Mouse (Mus musculus): Measurements from ENCODE around the gene Pex14. TPM values are rescaled to one million over a fixed set of nuclear protein-coding genes. Genes with fewer than 3 reads are reported as not detected.

Gene Pex14
- polyA plus RNA-seq, 1 experiment = 12.4 TPM

DNA sequence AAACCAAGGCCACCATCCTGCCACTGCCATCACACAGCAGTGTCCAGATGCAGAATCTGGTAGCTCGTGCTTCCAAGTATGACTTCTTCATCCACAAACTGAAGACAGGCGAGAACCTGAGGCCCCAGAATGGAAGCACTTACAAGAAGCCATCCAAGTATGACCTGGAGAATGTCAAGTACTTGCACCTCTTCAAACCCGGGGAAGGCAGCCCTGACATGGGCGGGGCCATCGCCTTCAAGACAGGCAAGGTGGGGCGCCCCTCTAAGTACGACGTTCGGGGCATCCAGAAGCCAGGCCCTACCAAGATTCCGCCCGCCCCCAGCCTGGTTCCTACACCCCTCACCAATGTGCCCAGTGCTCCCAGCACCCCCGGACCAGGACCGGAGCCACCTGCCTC is 166.6 kb downstream of the Pex14 start:
- 84% methylated on average over 13 of the region's 13 CpGs for WGBS
- Histone ChIP-seq H3K4me1 (ENCODE audit: control insufficient read depth, insufficient read depth, low read length) (peaks cover 2% of the 10 kb centered on the region; the same call in 1 of the 2 replicates), H3K4me3 (replicated peaks; ENCODE audit: control insufficient read depth, low read depth, low read length) (no peak overlapping the region), H3K27ac (ENCODE audit: control insufficient read depth, insufficient read depth, low read depth, low read length, poor library complexity) (no peak overlapping the region)
- no peak for TF ChIP-seq POLR2A (IDR thresholded peaks at IDR 0.05; ENCODE audit: borderline replicate concordance, control insufficient read depth, low read depth, low read length)
- no peak for TF ChIP-seq CTCF (IDR thresholded peaks at IDR 0.05; ENCODE audit: control insufficient read depth, insufficient read depth, low read length)

GRCm38 (mm10) chr4:148930721-148931229 is 168.9 kb downstream of the Pex14 start:
- no peak overlapping the region for H3K4me3 ChIP-seq (replicated peaks; ENCODE audit: control insufficient read depth, low read depth, low read length)
- peaks cover 2% of the 10 kb centered on the region; the same call in 1 of the 2 replicates for H3K4me1 ChIP-seq (ENCODE audit: control insufficient read depth, insufficient read depth, low read length)
- TF ChIP-seq POLR2A (IDR thresholded peaks at IDR 0.05; ENCODE audit: borderline replicate concordance, control insufficient read depth, low read depth, low read length) (no peak), CTCF (IDR thresholded peaks at IDR 0.05; ENCODE audit: control insufficient read depth, insufficient read depth, low read length) (no peak)
- H3K27ac ChIP-seq (ENCODE audit: control insufficient read depth, insufficient read depth, low read depth, low read length, poor library complexity) = no peak overlapping the region
- 82% methylated on average over 9 of the region's 9 CpGs for WGBS

DNA sequence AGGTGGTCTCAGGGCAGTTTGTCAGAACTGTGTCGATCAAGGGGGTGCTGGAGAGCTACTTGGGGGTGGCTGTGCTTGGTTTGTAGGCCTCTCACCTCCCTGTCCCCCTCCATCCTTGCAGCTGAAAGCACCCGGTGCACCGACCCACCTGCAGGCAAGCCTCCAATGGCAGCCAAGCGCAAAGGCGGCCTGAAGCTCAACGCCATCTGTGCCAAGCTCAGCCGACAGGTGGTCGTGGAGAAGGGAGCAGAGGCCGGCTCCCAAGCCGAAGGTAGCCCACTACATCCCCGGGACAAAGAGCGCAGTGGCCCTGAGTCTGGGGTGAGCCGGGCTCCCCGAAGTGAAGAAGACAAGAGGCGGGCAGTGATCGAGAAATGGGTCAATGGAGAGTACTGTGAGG is 170.8 kb downstream of the Pex14 start:
- H3K4me1 ChIP-seq (ENCODE audit: control insufficient read depth, insufficient read depth, low read length) = peaks cover 2% of the 10 kb centered on the region; the same call in 1 of the 2 replicates
- TF ChIP-seq CTCF (IDR thresholded peaks at IDR 0.05; ENCODE audit: control insufficient read depth, insufficient read depth, low read length) (no peak), POLR2A (IDR thresholded peaks at IDR 0.05; ENCODE audit: borderline replicate concordance, control insufficient read depth, low read depth, low read length) (no peak)
- WGBS = 87% methylated on average over 16 of the region's 16 CpGs
- no peak overlapping the region for H3K4me3 ChIP-seq (replicated peaks; ENCODE audit: control insufficient read depth, low read depth, low read length)
- H3K27ac ChIP-seq (ENCODE audit: control insufficient read depth, insufficient read depth, low read depth, low read length, poor library complexity) = no peak overlapping the region

- no peak for TF ChIP-seq POLR2A (IDR thresholded peaks at IDR 0.05; ENCODE audit: borderline replicate concordance, control insufficient read depth, low read depth, low read length)
- Histone ChIP-seq H3K27ac (ENCODE audit: control insufficient read depth, insufficient read depth, low read depth, low read length, poor library complexity) (no peak overlapping the region), H3K4me3 (replicated peaks; ENCODE audit: control insufficient read depth, low read depth, low read length) (no peak overlapping the region), H3K4me1 (ENCODE audit: control insufficient read depth, insufficient read depth, low read length) (peaks cover 2% of the 10 kb centered on the region; the same call in 1 of the 2 replicates)
- WGBS = 20% methylated on average over 9 of the region's 9 CpGs
Measured at GRCm38 (mm10) chr4:148928316-148928715, 171.4 kb downstream of the Pex14 start.

DNA sequence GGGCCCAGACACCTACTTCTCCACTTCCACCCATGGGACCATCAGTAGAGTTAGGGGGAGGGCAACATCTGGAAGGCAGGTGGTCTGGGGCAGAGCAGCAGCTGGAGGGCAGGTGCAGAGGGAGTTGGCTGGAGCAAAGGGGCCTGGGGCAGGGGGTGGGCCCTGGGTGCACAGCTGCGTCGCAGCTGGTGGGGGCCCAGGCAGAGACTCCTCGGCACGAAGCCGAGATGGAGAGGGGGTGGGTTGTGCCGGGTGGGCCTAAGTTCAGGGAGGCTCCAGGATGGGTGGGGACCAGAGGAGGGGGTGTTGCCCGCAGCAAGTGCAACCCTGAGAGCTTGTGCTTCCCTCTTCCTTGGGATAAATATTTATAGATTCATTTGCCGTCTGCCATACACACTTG is 173.2 kb downstream of the Pex14 start:
- Histone ChIP-seq H3K4me1 (ENCODE audit: control insufficient read depth, insufficient read depth, low read length) (peaks cover 2% of the 10 kb centered on the region; the same call in 1 of the 2 replicates), H3K27ac (ENCODE audit: control insufficient read depth, insufficient read depth, low read depth, low read length, poor library complexity) (no peak overlapping the region), H3K4me3 (replicated peaks; ENCODE audit: control insufficient read depth, low read depth, low read length) (no peak overlapping the region)
- 90% methylated on average over 8 of the region's 8 CpGs for WGBS
- no peak for TF ChIP-seq CTCF (IDR thresholded peaks at IDR 0.05; ENCODE audit: control insufficient read depth, insufficient read depth, low read length)
- TF ChIP-seq POLR2A (IDR thresholded peaks at IDR 0.05; ENCODE audit: borderline replicate concordance, control insufficient read depth, low read depth, low read length) = no peak

- 84% methylated on average over 18 of the region's 18 CpGs for WGBS
- no peak overlapping the region for H3K4me3 ChIP-seq (replicated peaks; ENCODE audit: control insufficient read depth, low read depth, low read length)
- H3K4me1 ChIP-seq (ENCODE audit: control insufficient read depth, insufficient read depth, low read length) = peaks cover 2% of the 10 kb centered on the region; the same call in 1 of the 2 replicates
- TF ChIP-seq CTCF (IDR thresholded peaks at IDR 0.05; ENCODE audit: control insufficient read depth, insufficient read depth, low read length) (no peak), POLR2A (IDR thresholded peaks at IDR 0.05; ENCODE audit: borderline replicate concordance, control insufficient read depth, low read depth, low read length) (no peak)
- no peak overlapping the region for H3K27ac ChIP-seq (ENCODE audit: control insufficient read depth, insufficient read depth, low read depth, low read length, poor library complexity)
Measured at GRCm38 (mm10) chr4:148925589-148926359, 173.9 kb downstream of the Pex14 start.

GRCm38 (mm10) chr4:148923976-148924375 is 175.7 kb downstream of the Pex14 start:
- Histone ChIP-seq H3K27ac (ENCODE audit: control insufficient read depth, insufficient read depth, low read depth, low read length, poor library complexity) (no peak overlapping the region), H3K4me3 (replicated peaks; ENCODE audit: control insufficient read depth, low read depth, low read length) (no peak overlapping the region), H3K4me1 (ENCODE audit: control insufficient read depth, insufficient read depth, low read length) (peaks cover 2% of the 10 kb centered on the region; the same call in 1 of the 2 replicates)
- no peak for TF ChIP-seq CTCF (IDR thresholded peaks at IDR 0.05; ENCODE audit: control insufficient read depth, insufficient read depth, low read length)
- TF ChIP-seq POLR2A (IDR thresholded peaks at IDR 0.05; ENCODE audit: borderline replicate concordance, control insufficient read depth, low read depth, low read length) = no peak
- 55% methylated on average over 8 of the region's 8 CpGs for WGBS

- H3K4me3 ChIP-seq (replicated peaks; ENCODE audit: control insufficient read depth, low read depth, low read length) = no peak overlapping the region
- H3K4me1 ChIP-seq (ENCODE audit: control insufficient read depth, insufficient read depth, low read length) = peaks cover 2% of the 10 kb centered on the region; the same call in 1 of the 2 replicates
- H3K27ac ChIP-seq (ENCODE audit: control insufficient read depth, insufficient read depth, low read depth, low read length, poor library complexity) = no peak overlapping the region
- TF ChIP-seq POLR2A (IDR thresholded peaks at IDR 0.05; ENCODE audit: borderline replicate concordance, control insufficient read depth, low read depth, low read length) = no peak
- TF ChIP-seq CTCF (IDR thresholded peaks at IDR 0.05; ENCODE audit: control insufficient read depth, insufficient read depth, low read length) = no peak
- 59% methylated on average over 9 of the region's 9 CpGs for WGBS
Measured at GRCm38 (mm10) chr4:148923414-148923813, 176.3 kb downstream of the Pex14 start.

All from bone marrow, adult 2 months (tissue).